Mouse (Mus musculus) olfactory bulb, adult 2 months (tissue): Measurements from ENCODE around the gene Cntnap2.

Experiments used
- CTCF ChIP-seq: fragments of 200-500 bp; IDR thresholded peaks from 2 replicates; pipeline ENCODE4 v1.5.1; 2012; ENCODE audit warnings: low read depth, mild to moderate bottlenecking, low read length, moderate library complexity; ENCODE audit not compliant: insufficient read depth
- POLR2A ChIP-seq: fragments of 200-500 bp; IDR thresholded peaks from 2 replicates; pipeline ENCODE4 v1.6.1; 2012; ENCODE audit warnings: mild to moderate bottlenecking, low read depth, low read length, moderate library complexity; ENCODE audit not compliant: insufficient read depth

GRCm38 (mm10) chr6:46414154-46414553 lies 1355.0 kb downstream of the Cntnap2 start:
- no peak for TF ChIP-seq CTCF
- TF ChIP-seq POLR2A = no peak
